Mouse (Mus musculus) testis, adult 2 months (tissue): ENCODE measurements around the gene Iyd.

ENCODE experiments used
- CTCF ChIP-seq: fragments of 200-500 bp; IDR thresholded peaks from 2 replicates; pipeline ENCODE4 v1.5.1; 2012; ENCODE audit warnings: low read depth, mild to moderate bottlenecking, inconsistent platforms, low read length, moderate library complexity; ENCODE audit not compliant: control insufficient read depth, insufficient read depth, insufficient replicate concordance
- POLR2A ChIP-seq: fragments of 200-500 bp; IDR thresholded peaks from 2 replicates; pipeline ENCODE4 v1.6.1; 2012; ENCODE audit warnings: low read depth, mild to moderate bottlenecking, inconsistent platforms, low read length, moderate library complexity; ENCODE audit not compliant: control insufficient read depth

- TF ChIP-seq CTCF, result no peak
- TF ChIP-seq POLR2A, result no peak
These were observed 31.3 kb upstream of the Iyd start for GRCm38 (mm10) chr10:3508746-3509145.
